Mouse (Mus musculus) cerebellum, adult 2 months (tissue): ENCODE results near the gene Uckl1. TPM values are rescaled to one million over a fixed set of nuclear protein-coding genes. Genes with fewer than 3 reads are reported as not detected.

ENCODE experiments used
- DNase-seq, 2 experiments: peaks; one replicate each; pipeline ENCODE4 v3.0.0; 2021
- H3K27ac ChIP-seq: fragments of 200-500 bp; 2 replicates; pipeline ENCODE4 v1.5.1; 2012; ENCODE audit warnings: low read length, control low read depth, inconsistent platforms; ENCODE audit not compliant: insufficient read depth
- H3K27me3 ChIP-seq: fragments of 200-500 bp; 2 replicates; pipeline ENCODE4 v1.6.1; 2012; ENCODE audit warnings: inconsistent platforms, mild to moderate bottlenecking, low read length, moderate library complexity; ENCODE audit not compliant: control insufficient read depth, insufficient read depth
- H3K4me1 ChIP-seq: fragments of 200-500 bp; 2 replicates; pipeline ENCODE4 v1.6.1; 2011; ENCODE audit warnings: low read length; ENCODE audit not compliant: control insufficient read depth, insufficient read depth
- H3K4me3 ChIP-seq: fragments of 200-500 bp; replicated peaks from 2 replicates; pipeline ENCODE3; 2011; ENCODE audit warnings: mild to moderate bottlenecking, low read depth, low read length, control low read depth; ENCODE audit not compliant: insufficient read depth
- CTCF ChIP-seq: fragments of 200-500 bp; IDR thresholded peaks from 2 replicates; pipeline ENCODE4 v1.5.1; 2011; ENCODE audit warnings: low read depth, mild to moderate bottlenecking, control low read depth, low read length, moderate library complexity, borderline replicate concordance; ENCODE audit not compliant: insufficient read depth
- POLR2A ChIP-seq: fragments of 200-500 bp; IDR thresholded peaks from 2 replicates; pipeline ENCODE4 v1.6.1; 2011; ENCODE audit warnings: low read length, control low read depth, borderline replicate concordance; ENCODE audit not compliant: insufficient read depth
- WGBS: fragments of 180-500 bp; shearing (Covaris S2); methylation state at CpG from one replicate; pipeline ENCODE4 v1.1.7; 2018; 5-methylcytosine and 5-hydroxymethylcytosine counted together
- polyA plus RNA-seq: library from polyadenylated mRNA; depleted of rRNA; stranded (reverse); fragments of >200 nt; gene quantifications from 2 replicates; pipeline ENCODE4 v1.2.3, GENCODE M21; 2012

Gene Uckl1
- polyA plus RNA-seq, 1 experiment: 142 TPM

DNA sequence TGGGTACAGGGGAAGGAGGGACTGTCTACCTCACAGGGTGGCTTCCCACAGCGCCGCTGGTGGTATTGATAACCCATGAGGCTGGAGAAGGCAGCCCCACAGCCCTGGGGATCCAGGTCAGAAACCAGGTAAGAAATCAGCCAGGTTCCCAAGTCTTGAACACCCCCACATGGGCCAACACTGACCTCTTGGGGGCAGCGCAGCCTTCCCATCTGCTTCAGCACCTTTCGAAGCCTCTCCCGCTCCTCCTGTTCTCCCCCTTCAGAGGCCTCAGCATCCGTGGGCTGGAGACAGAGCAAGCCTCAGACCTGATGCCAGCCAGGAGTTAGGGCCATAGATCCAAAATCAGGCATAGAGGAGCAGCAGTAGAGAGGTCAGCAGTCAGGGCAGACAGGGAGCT, 3.1 kb upstream of the Uckl1 start:
- 75% methylated on average over 6 of the region's 6 CpGs for WGBS
- no peaks in the 10 kb centered on the region for H3K27me3 ChIP-seq
- H3K4me1 ChIP-seq: peaks cover 27% of the 10 kb centered on the region
- no peak overlapping the region for H3K4me3 ChIP-seq
- TF ChIP-seq CTCF (0 out of 2 replicates have a peak, but pooled peaks have one; percentile 2), POLR2A (no peak)
- DNase-seq: peak in 1 of 2 experiments; percentile 23
- no peak overlapping the region for H3K27ac ChIP-seq

DNA sequence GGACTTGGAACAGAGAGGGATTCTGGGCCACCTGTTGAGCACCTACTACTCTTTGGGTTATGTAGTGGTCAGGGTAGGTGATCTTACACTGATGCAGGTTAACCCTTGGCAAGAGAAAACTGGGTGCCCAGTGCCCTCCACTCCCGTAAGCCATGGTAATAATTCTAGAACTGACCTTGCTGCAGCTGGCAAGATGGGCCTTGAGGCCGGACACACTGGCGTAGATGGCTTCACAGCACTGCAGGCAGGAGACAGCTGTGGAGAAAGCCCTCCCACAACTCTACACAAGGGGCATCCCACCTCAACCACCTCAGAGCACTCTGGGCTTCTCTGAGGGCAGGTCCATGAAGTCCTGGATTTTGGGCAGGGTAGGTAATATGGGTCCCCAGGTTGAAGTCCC, 1.4 kb upstream of the Uckl1 start:
- H3K27ac ChIP-seq: no peak overlapping the region
- 91% methylated on average over 3 of the region's 3 CpGs for WGBS
- no peak for TF ChIP-seq CTCF
- no peak for TF ChIP-seq POLR2A
- H3K4me3 ChIP-seq: no peak overlapping the region
- H3K4me1 ChIP-seq: peaks cover 20% of the 10 kb centered on the region
- DNase-seq: no peak
- no peaks in the 10 kb centered on the region for H3K27me3 ChIP-seq

GRCm38 (mm10) chr2:181585506-181585905, 814 bp upstream of the Uckl1 start:
- DNase-seq: no peak
- TF ChIP-seq CTCF (no peak), POLR2A (no peak)
- WGBS: 90% methylated on average over 5 of the region's 5 CpGs
- peaks cover 20% of the 10 kb centered on the region for H3K4me1 ChIP-seq
- no peaks in the 10 kb centered on the region for H3K27me3 ChIP-seq
- no peak overlapping the region for H3K4me3 ChIP-seq
- no peak overlapping the region for H3K27ac ChIP-seq

DNA sequence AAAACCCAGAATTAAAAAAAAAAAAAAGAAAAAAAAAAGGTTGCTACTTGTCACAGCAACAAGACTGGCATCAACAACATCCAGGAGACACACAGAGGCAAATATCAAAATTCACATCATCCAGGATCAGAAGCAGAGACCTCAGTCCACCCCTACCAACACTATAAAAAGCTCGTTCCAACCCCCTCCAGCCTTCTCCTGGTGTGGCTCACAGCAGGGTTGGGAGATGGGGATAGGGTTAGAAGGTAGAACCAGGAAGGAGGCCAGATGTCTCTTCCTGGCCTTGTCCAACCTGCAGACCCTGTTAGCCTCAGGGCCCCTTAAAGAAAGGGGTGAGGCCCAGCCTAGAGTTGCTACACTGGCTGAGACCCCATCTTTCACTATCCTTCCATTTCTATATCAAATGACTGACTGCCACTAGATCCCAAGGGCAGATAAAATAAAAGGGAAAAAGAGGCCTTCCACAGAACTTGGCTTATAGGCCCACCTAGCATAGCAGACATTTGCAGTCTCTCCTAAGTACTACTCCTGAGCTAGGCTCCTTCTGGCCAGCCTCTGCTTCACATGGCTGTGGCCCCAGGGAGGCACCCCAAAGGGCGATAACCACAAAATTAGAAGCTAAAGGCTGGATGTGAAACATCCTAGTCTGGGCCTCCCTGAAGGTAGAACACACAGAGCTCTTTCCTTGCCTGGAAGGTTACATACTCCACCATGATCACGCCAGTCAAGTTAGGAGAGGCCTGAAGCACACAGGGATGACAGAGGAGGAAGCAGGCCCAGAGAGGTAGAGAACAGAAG, 1.0 kb downstream of the Uckl1 start:
- Histone ChIP-seq H3K27ac (no peak overlapping the region), H3K4me3 (no peak overlapping the region), H3K4me1 (peaks cover 23% of the 10 kb centered on the region), H3K27me3 (no peaks in the 10 kb centered on the region)
- 93% methylated on average over 3 of the region's 3 CpGs for WGBS
- DNase-seq: peak in 1 of 2 experiments; percentile 5
- TF ChIP-seq POLR2A: no peak

DNA sequence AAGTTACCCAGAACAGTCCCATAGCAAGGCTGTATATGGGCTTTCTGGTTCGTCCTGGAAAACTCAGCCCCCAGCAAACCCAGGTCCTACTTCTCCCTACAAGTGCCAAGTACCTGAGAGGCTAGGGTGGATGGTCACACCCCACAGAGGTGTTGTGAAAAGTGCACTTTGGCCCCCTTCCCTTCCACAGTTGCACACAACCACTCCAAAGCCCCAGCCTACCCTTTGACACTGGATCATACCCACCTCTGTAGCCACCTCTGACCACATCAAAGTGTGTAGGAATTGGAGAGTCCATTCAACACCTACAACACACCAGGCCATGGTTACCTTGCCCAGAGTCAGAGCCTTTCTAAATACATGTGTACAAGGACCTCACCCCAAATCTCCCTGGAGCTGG, 1.8 kb downstream of the Uckl1 start:
- no peak for TF ChIP-seq CTCF
- no peak for TF ChIP-seq POLR2A
- H3K27me3 ChIP-seq: no peaks in the 10 kb centered on the region
- no peak overlapping the region for H3K4me3 ChIP-seq
- WGBS: 91% methylated on average over 1 of the region's 1 CpGs
- H3K4me1 ChIP-seq: peaks cover 22% of the 10 kb centered on the region
- H3K27ac ChIP-seq: no peak overlapping the region
- peak in 1 of 2 experiments; percentile 19 for DNase-seq

DNA sequence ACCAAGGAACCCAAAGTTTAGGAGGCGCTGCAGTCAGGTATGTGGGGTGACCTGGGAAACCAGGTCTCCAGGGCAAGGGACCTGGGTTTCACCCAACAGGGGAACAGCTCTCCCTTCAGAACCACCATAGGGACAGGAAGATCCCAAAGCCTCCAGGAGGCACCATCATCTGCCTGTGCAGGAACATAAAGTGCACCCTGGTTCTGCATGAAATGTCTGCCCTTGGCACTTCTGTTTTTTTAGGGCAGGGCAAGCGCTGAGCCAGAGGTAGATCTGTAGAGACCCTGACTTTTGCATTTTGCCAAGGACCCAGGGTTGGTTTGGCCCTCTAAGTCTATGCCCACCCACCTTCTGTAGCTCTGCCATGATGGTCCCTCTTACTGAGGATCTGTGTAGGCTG, 2.3 kb downstream of the Uckl1 start:
- no peak for TF ChIP-seq CTCF
- no peak for TF ChIP-seq POLR2A
- Histone ChIP-seq H3K27ac (no peak overlapping the region), H3K27me3 (no peaks in the 10 kb centered on the region), H3K4me3 (no peak overlapping the region), H3K4me1 (peaks cover 20% of the 10 kb centered on the region)
- DNase-seq: peak; percentile 23 to 31
- WGBS: 88% methylated on average over 2 of the region's 2 CpGs

- peak; percentile 87 to 90 for DNase-seq
- Histone ChIP-seq H3K27ac (peak overlapping the region; percentile 48), H3K4me3 (peak overlapping the region; percentile 62), H3K27me3 (no peaks in the 10 kb centered on the region), H3K4me1 (peaks cover 23% of the 10 kb centered on the region)
- WGBS: under 1% methylated on average over 49 of the region's 49 CpGs
- no peak for TF ChIP-seq CTCF
- TF ChIP-seq POLR2A: peak; percentile 49; the same call in 1 of the 2 replicates
These were observed 3.1 kb downstream of the Uckl1 start for GRCm38 (mm10) chr2:181581402-181582120.

- Histone ChIP-seq H3K4me3 (peak overlapping the region; percentile 62), H3K27ac (peak overlapping the region; percentile 48), H3K4me1 (peaks cover 23% of the 10 kb centered on the region), H3K27me3 (no peaks in the 10 kb centered on the region)
- WGBS: 1% methylated on average over 11 of the region's 11 CpGs
- TF ChIP-seq CTCF: peak; percentile 92
- no peak for TF ChIP-seq POLR2A
- peak; percentile 84 to 86 for DNase-seq
These were observed 3.7 kb downstream of the Uckl1 start for GRCm38 (mm10) chr2:181581016-181581401.
